Mouse (Mus musculus) cerebellum, postnatal 36 days (tissue): ENCODE measurements around the gene Hcst.

Source experiments
- DNase-seq, 2 experiments: peaks; one replicate each; pipeline ENCODE4 v3.0.0; 2021 to 2022; ENCODE audit warnings: mixed read lengths in 2 of 2

Gene Hcst

GRCm38 (mm10) chr7:30431793-30432192 is 12.1 kb upstream of the Hcst start:
- peak; percentile 90 to 93 for DNase-seq

GRCm38 (mm10) chr7:30430191-30430590 is 10.5 kb upstream of the Hcst start:
- DNase-seq: no peak

- DNase-seq: no peak
Measured at GRCm38 (mm10) chr7:30429327-30429726, 9.7 kb upstream of the Hcst start.

DNA sequence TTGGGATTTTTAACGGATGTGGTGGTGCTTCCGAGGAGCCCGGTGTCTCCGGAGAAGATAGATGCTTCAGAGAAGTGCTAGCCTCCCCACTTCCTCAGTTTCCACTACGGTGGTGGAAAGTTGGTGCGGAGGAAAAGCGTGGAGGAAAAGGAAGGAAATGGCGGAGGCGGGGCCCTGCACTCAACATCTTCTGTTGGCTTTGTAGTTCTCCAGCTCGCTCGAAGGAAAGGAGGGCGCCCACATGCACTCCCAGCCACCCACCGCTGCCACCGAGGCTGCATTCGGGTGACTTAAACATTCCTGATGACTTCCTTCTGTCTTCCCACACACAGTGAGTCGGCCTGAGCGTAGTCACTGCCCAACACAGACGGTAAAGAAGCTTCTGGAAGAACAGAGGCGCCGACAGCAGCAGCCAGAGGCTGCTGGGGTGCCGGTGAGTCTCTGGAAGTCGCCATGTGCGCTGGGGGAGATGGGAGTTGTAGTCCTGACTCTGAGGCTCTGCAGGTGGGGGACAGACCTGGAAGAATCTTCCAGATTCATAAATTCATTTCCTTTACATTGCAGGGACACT is 3.5 kb upstream of the Hcst start:
- DNase-seq: peak; percentile 45 to 49

DNA sequence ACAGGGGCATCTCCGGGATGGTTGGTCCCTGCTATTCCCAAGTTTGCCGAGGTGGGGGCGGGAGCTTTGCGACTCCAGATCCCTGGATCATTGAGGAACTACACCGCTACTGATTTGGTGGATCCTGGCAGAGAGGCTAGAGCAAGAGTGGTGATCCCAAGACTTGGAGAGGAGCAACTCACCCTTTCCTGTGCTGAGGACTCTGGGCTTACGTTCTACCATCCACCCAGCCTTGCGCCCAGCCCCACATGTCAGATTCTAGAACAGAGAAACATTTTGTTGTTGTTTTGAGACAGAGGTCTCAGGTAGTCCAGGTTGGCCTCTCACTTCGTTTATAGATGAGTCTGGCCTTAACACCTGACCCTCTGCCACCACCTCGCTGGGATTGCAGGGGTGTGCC is 2.9 kb upstream of the Hcst start:
- no peak for DNase-seq

GRCm38 (mm10) chr7:30421890-30422435 is 2.3 kb upstream of the Hcst start:
- DNase-seq: peak; percentile 94 to 96

GRCm38 (mm10) chr7:30421175-30421889 is 1.7 kb upstream of the Hcst start, which contains the start of gene Nfkbid:
Gene Nfkbid, plus strand, starts transcription at chr7:30421732.
- DNase-seq: peak; percentile 60

- DNase-seq: no peak
Measured at GRCm38 (mm10) chr7:30420673-30421072, 1.0 kb upstream of the Hcst start.

DNA sequence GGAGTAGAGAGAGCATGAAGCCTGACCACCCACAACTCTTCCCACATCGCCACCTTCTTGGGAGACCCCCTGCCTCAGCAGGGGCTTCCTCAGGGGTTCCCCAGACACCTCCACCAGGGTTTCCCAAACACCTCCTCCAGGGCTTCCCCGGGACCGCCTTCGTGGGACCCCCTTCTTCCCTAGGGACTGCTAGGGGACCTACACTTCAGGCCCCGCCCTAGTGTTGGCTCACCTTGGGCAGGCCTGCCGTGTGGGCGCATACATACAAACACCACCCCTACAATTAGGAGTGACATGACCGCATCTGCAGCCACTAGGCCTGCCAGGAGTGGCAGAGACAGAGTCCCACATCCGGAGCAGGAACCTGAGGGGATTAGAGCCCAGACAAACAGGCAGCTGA is 1.8 kb downstream of the Hcst start:
- DNase-seq: no peak

GRCm38 (mm10) chr7:30413596-30413995 is 6.1 kb downstream of the Hcst start, which contains the start of gene Tyrobp:
Gene Tyrobp, plus strand, starts transcription at chr7:30413760.
- DNase-seq: no peak

- DNase-seq: no peak
Measured at GRCm38 (mm10) chr7:30412735-30413147, 6.9 kb downstream of the Hcst start.

GRCm38 (mm10) chr7:30411023-30411422 is 8.6 kb downstream of the Hcst start:
- DNase-seq: no peak

DNA sequence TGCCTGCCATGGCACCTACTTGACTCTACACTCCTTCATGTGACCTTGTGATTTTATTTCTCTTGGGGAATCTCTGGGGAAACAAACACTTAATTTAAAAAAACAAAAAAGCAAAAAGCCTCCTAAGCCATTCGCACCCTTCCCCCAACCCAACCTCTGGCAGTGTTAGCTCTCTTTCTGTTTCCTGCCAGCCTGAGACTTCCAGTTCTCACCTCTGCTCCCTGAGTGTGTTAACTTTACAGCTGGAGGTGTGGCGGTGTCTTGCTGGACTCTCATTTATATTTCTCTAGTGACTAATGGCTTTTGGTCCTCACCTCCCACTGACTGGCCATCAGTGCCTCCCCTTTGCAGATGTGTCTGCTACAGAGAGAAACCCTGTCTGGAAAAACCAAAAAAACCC is 9.9 kb downstream of the Hcst start:
- DNase-seq: no peak

GRCm38 (mm10) chr7:30408639-30409038 is 11.0 kb downstream of the Hcst start:
- no peak for DNase-seq

DNA sequence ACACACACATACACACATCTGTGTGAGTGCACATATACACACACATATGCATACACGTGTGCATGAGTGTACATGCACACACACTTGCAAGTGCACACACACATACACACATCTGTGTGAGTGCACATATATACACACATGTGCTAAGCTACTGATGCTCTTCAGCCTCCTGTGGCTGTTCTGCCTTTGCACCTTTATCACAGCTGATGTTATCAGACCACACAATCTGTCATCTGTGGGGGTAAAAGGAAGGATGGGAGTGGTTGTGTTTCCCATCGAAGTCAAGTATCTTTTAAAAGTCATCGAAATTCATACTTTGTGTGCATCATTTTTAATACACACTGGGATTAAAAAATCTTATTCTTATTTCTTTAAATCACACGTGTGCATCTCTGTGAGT is 17.3 kb downstream of the Hcst start:
- DNase-seq: no peak

- no peak for DNase-seq
Measured at GRCm38 (mm10) chr7:30399671-30400070, 20.0 kb downstream of the Hcst start.

- DNase-seq: no peak
Measured at GRCm38 (mm10) chr7:30394871-30395270, 24.8 kb downstream of the Hcst start.

- no peak for DNase-seq
Measured at GRCm38 (mm10) chr7:30394379-30394778, 25.3 kb downstream of the Hcst start.

DNA sequence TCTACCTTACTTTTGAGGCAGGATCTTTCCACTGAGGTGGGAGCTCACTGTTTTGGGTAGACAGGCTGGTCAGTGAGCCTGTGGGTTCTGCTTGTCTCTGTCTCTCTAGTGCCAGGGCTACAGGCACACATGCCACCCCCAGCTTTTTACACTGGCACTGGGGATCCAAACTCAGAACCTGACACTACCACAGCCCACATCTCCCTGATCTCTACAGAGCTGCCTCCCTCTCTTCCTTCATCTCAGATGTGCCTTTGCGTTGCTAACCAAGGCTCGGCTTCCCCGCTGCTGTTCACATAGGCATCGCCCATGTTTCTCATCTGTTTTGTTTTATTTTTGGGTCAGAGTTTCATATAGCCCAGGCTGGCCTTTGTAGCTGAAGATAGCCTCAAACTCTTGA is 26.0 kb downstream of the Hcst start:
- no peak for DNase-seq

GRCm38 (mm10) chr7:30392746-30393520 is 26.7 kb downstream of the Hcst start:
- DNase-seq: no peak

DNA sequence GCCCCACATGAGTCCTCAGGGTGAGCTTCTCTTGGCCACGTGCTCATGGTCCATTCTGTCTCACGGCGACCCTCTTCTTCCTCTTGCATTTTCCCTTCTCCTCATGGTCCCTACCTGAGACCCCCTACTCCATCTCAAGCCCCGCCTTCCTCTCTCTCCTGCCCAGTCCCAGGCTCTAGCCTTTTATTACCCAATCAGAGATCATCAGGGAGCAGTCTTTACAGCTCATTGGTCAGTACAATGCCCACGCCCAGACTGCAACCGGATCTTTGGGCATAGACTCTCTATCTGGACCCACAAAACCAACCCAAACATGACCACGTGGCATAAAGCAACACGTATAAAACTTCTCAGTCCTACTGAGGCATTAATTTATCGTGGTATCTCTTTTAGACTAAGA is 35.5 kb downstream of the Hcst start:
- no peak for DNase-seq

DNA sequence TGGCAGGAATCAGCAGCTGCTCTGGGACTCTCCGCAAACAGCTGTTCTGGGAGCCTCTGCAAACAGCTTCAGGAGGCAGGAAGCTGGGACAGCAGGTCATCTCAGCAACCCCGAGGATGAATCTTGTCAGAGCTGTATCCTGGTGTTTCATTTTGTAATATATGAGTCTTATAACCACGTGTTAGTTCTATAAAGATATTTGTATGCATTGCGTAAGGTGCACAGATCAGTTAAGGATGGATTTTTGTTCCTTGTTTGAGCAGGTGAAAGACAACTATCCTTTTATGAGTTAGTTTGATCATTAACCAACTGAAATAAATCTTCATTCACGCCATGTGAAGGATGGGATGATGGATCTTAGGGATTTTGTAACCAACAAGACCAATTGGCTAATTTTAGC is 39.6 kb downstream of the Hcst start:
- DNase-seq: no peak

- peak; percentile 93 to 95 for DNase-seq
Measured at GRCm38 (mm10) chr7:30373501-30373962, 46.1 kb downstream of the Hcst start.
